Mouse (Mus musculus): ENCODE data around the gene Stambp. TPM values are rescaled to one million over a fixed set of nuclear protein-coding genes. Genes with fewer than 3 reads are reported as not detected.
A peak's percentile ranks its signal among the peaks of the same experiment; 100 is the strongest.

The Stambp gene
- polyA plus RNA-seq (2012; rRNA removed), result 10.7 and 14.0 TPM in 2 replicates

GRCm38 (mm10) chr6:83572671-83573070 lies at the start of gene Stambp:
TSS of gene Stambp (minus strand) at chr6:83572729.
- TF ChIP-seq POLR2A (IDR thresholded peaks at IDR 0.05; ENCODE audit: borderline replicate concordance, extremely low read depth, low read depth, low read length) (no peak), CTCF (IDR thresholded peaks at IDR 0.05; ENCODE audit: insufficient read depth, low read length) (no peak)
- peak; percentile 29 for DNase-seq
- 3% methylated on average over 10 of the region's 11 CpGs for whole genome bisulfite sequencing
- peaks cover 4% of the 10 kb centered on the region; the same call in 1 of the 2 replicates for H3K4me1 ChIP-seq (ENCODE audit: control insufficient read depth, insufficient read depth, low read length)
- H3K4me3 ChIP-seq (replicated peaks; ENCODE audit: extremely low read depth, low read depth, low read length), result peak within 1 kb of the TSS; percentile 86

- TF ChIP-seq CTCF (IDR thresholded peaks at IDR 0.05; ENCODE audit: insufficient read depth, low read length) (no peak), POLR2A (IDR thresholded peaks at IDR 0.05; ENCODE audit: borderline replicate concordance, extremely low read depth, low read depth, low read length) (no peak)
- DNase-seq, result no peak
- no peaks in the 10 kb centered on the region for H3K4me1 ChIP-seq (ENCODE audit: control insufficient read depth, insufficient read depth, low read length)
- no peak overlapping the region for H3K4me3 ChIP-seq (replicated peaks; ENCODE audit: extremely low read depth, low read depth, low read length)
- WGBS, result 73% methylated on average over 9 of the region's 9 CpGs
Observed at GRCm38 (mm10) chr6:83619955-83620354, 47.4 kb upstream of the Stambp start.

GRCm38 (mm10) chr6:83617581-83618335 lies 45.2 kb upstream of the Stambp start:
- 44% methylated on average over 15 of the region's 15 CpGs for WGBS
- TF ChIP-seq CTCF (IDR thresholded peaks at IDR 0.05; ENCODE audit: insufficient read depth, low read length), result no peak
- TF ChIP-seq POLR2A (IDR thresholded peaks at IDR 0.05; ENCODE audit: borderline replicate concordance, extremely low read depth, low read depth, low read length), result no peak
- no peak overlapping the region for H3K4me3 ChIP-seq (replicated peaks; ENCODE audit: extremely low read depth, low read depth, low read length)
- H3K4me1 ChIP-seq (ENCODE audit: control insufficient read depth, insufficient read depth, low read length), result no peaks in the 10 kb centered on the region
- DNase-seq, result no peak

- Histone ChIP-seq H3K4me1 (ENCODE audit: control insufficient read depth, insufficient read depth, low read length) (no peaks in the 10 kb centered on the region), H3K4me3 (replicated peaks; ENCODE audit: extremely low read depth, low read depth, low read length) (no peak overlapping the region)
- peak; percentile 13 for DNase-seq
- TF ChIP-seq POLR2A (IDR thresholded peaks at IDR 0.05; ENCODE audit: borderline replicate concordance, extremely low read depth, low read depth, low read length) (no peak), CTCF (IDR thresholded peaks at IDR 0.05; ENCODE audit: insufficient read depth, low read length) (peak; percentile 33; the same call in 1 of the 2 replicates)
- 43% methylated on average over 5 of the region's 5 CpGs for WGBS
Observed at GRCm38 (mm10) chr6:83616512-83616911, 44.0 kb upstream of the Stambp start.

- Histone ChIP-seq H3K4me1 (ENCODE audit: control insufficient read depth, insufficient read depth, low read length) (no peaks in the 10 kb centered on the region), H3K4me3 (replicated peaks; ENCODE audit: extremely low read depth, low read depth, low read length) (no peak overlapping the region)
- no peak for TF ChIP-seq POLR2A (IDR thresholded peaks at IDR 0.05; ENCODE audit: borderline replicate concordance, extremely low read depth, low read depth, low read length)
- TF ChIP-seq CTCF (IDR thresholded peaks at IDR 0.05; ENCODE audit: insufficient read depth, low read length), result no peak
- 86% methylated on average over 4 of the region's 4 CpGs for WGBS
- DNase-seq, result no peak
Observed at GRCm38 (mm10) chr6:83614469-83614868, 41.9 kb upstream of the Stambp start.

GRCm38 (mm10) chr6:83612976-83613375 lies 40.4 kb upstream of the Stambp start:
- 96% methylated on average over 1 of the region's 1 CpGs for WGBS
- no peak overlapping the region for H3K4me3 ChIP-seq (replicated peaks; ENCODE audit: extremely low read depth, low read depth, low read length)
- no peak for DNase-seq
- no peaks in the 10 kb centered on the region for H3K4me1 ChIP-seq (ENCODE audit: control insufficient read depth, insufficient read depth, low read length)
- no peak for TF ChIP-seq CTCF (IDR thresholded peaks at IDR 0.05; ENCODE audit: insufficient read depth, low read length)
- no peak for TF ChIP-seq POLR2A (IDR thresholded peaks at IDR 0.05; ENCODE audit: borderline replicate concordance, extremely low read depth, low read depth, low read length)

GRCm38 (mm10) chr6:83599636-83600174 lies 27.2 kb upstream of the Stambp start:
- 30% methylated on average over 6 of the region's 6 CpGs for WGBS
- Histone ChIP-seq H3K4me1 (ENCODE audit: control insufficient read depth, insufficient read depth, low read length) (no peaks in the 10 kb centered on the region; the same call in 1 of the 2 replicates), H3K4me3 (replicated peaks; ENCODE audit: extremely low read depth, low read depth, low read length) (no peak overlapping the region)
- DNase-seq, result no peak
- TF ChIP-seq POLR2A (IDR thresholded peaks at IDR 0.05; ENCODE audit: borderline replicate concordance, extremely low read depth, low read depth, low read length), result no peak
- no peak for TF ChIP-seq CTCF (IDR thresholded peaks at IDR 0.05; ENCODE audit: insufficient read depth, low read length)

- no peaks in the 10 kb centered on the region; the same call in 1 of the 2 replicates for H3K4me1 ChIP-seq (ENCODE audit: control insufficient read depth, insufficient read depth, low read length)
- H3K4me3 ChIP-seq (replicated peaks; ENCODE audit: extremely low read depth, low read depth, low read length), result no peak overlapping the region
- WGBS, result 44% methylated on average over 24 of the region's 24 CpGs
- no peak for TF ChIP-seq CTCF (IDR thresholded peaks at IDR 0.05; ENCODE audit: insufficient read depth, low read length)
- no peak for TF ChIP-seq POLR2A (IDR thresholded peaks at IDR 0.05; ENCODE audit: borderline replicate concordance, extremely low read depth, low read depth, low read length)
- DNase-seq, result no peak
Observed at GRCm38 (mm10) chr6:83599060-83599550, 26.6 kb upstream of the Stambp start.

GRCm38 (mm10) chr6:83598646-83599045 lies 26.1 kb upstream of the Stambp start:
- TF ChIP-seq POLR2A (IDR thresholded peaks at IDR 0.05; ENCODE audit: borderline replicate concordance, extremely low read depth, low read depth, low read length) (no peak), CTCF (IDR thresholded peaks at IDR 0.05; ENCODE audit: insufficient read depth, low read length) (peak; percentile 73)
- WGBS, result 11% methylated on average over 9 of the region's 9 CpGs
- Histone ChIP-seq H3K4me1 (ENCODE audit: control insufficient read depth, insufficient read depth, low read length) (no peaks in the 10 kb centered on the region; the same call in 1 of the 2 replicates), H3K4me3 (replicated peaks; ENCODE audit: extremely low read depth, low read depth, low read length) (no peak overlapping the region)
- DNase-seq, result peak; percentile 33
